Mouse (Mus musculus): ENCODE results near the gene Olfr345. TPM values are rescaled to one million over a fixed set of nuclear protein-coding genes. Genes with fewer than 3 reads are reported as not detected.

Olfr345 gene
- total RNA-seq (2023), result not detected

GRCm38 (mm10) chr2:36639741-36640140 is at the start of gene Olfr345:
TSS of gene Olfr345 (plus strand) at chr2:36640041.

GRCm38 (mm10) chr2:36685488-36685887 is 45.6 kb downstream of the Olfr345 start, which contains the start of gene Olfr346:
TSS of gene Olfr346 (plus strand) at chr2:36685788.

Other genes starting within 250 kb of the Olfr345 start
- not detected for gene Olfr339, start 221.1 kb upstream of the Olfr345 start, total RNA-seq (2023)
- gene Olfr340, start 187.5 kb upstream of the Olfr345 start, total RNA-seq (2023), result not detected
- not detected for gene Olfr341, start 157.6 kb upstream of the Olfr345 start, total RNA-seq (2023)
- not detected for gene Olfr342, start 115.0 kb upstream of the Olfr345 start, total RNA-seq (2023)
- not detected for gene Olfr344, start 73.4 kb upstream of the Olfr345 start, total RNA-seq (2023)
- gene Olfr346, start 45.7 kb downstream of the Olfr345 start, total RNA-seq (2023), result not detected
- gene Olfr347, start 91.9 kb downstream of the Olfr345 start, total RNA-seq (2023), result not detected
- gene Olfr348, start 144.2 kb downstream of the Olfr345 start, total RNA-seq (2023), result not detected
- gene Olfr50, start 150.5 kb downstream of the Olfr345 start, total RNA-seq (2023), result not detected
- not detected for gene Olfr3, start 177.0 kb downstream of the Olfr345 start, total RNA-seq (2023)
- not detected for gene Olfr350, start 206.3 kb downstream of the Olfr345 start, total RNA-seq (2023)
- gene Olfr351, start 222.6 kb downstream of the Olfr345 start, total RNA-seq (2023), result not detected
- gene Olfr352, start 228.4 kb downstream of the Olfr345 start, total RNA-seq (2023), result not detected